Mouse (Mus musculus) thymus, adult 2 months (tissue): ENCODE results near the gene Sertad2.

Source experiments
- CTCF ChIP-seq: fragments of 200-500 bp; IDR thresholded peaks from 2 replicates; pipeline ENCODE4 v1.5.1; 2012; ENCODE audit warnings: mild to moderate bottlenecking, control low read depth, low read length, moderate library complexity, borderline replicate concordance; ENCODE audit not compliant: control insufficient read depth, poor library complexity, insufficient read depth; ENCODE audit errors: extremely low read depth
- POLR2A ChIP-seq: fragments of 200-500 bp; IDR thresholded peaks from 2 replicates; pipeline ENCODE4 v1.6.1; 2012; ENCODE audit warnings: mild to moderate bottlenecking, low read length, control low read depth, moderate library complexity; ENCODE audit not compliant: control insufficient read depth, poor library complexity, insufficient read depth; ENCODE audit errors: extremely low read depth

GRCm38 (mm10) chr11:20646142-20646541 lies 103.1 kb downstream of the Sertad2 start:
- TF ChIP-seq CTCF = no peak
- no peak for TF ChIP-seq POLR2A
